ENCODE assay signal across 14 mouse cellular contexts in genomic region chr16:90044004-90044754, GRCm38 (mm10).
DNase-seq lines count a peak whose midpoint lies in the region; ATAC-seq and TF ChIP-seq lines count a peak whose summit lies in the region.
"Had no signal": no experiment of that assay in that cellular context is flagged by ENCODE, and none has a peak within 500 bp of the region (broad histone marks: within the 10 kb centered on the region; RNA-seq: fewer than 3 reads in every experiment).

No protein-coding gene starts in this region.

- ATAC-seq in heart, embryonic 15.5 days (replicated peaks; ENCODE audit: insufficient number of reproducible peaks, insufficient read depth, low FRiP score, low read depth), result no peak
- ATAC-seq in megakaryocyte progenitor cell, adult 5-6 weeks (replicated peaks; ENCODE audit: poor library complexity), result peak; percentile 85
- ATAC-seq in hindbrain, embryonic 12.5 days (ENCODE audit: low FRiP score), result no peak
- ATAC-seq: forebrain, embryonic 13.5 days; Patski had no signal

- no peak overlapping the region for H3K9ac ChIP-seq in heart, embryonic 15.5 days
- H3K9ac ChIP-seq in hindbrain, embryonic 12.5 days, result no peak overlapping the region
- H3K9ac ChIP-seq: forebrain, embryonic 13.5 days; limb, embryonic 12.5 days; neural tube, embryonic 13.5 days had no signal

- peak overlapping the region; percentile 87 for H3K27ac ChIP-seq in bone marrow macrophage, adult 2 months (ENCODE audit: insufficient read depth, low read depth, low read length)
- no peak overlapping the region for H3K27ac ChIP-seq in heart, embryonic 15.5 days
- no peak overlapping the region for H3K27ac ChIP-seq in hindbrain, embryonic 12.5 days
- H3K27ac ChIP-seq: forebrain, embryonic 13.5 days; limb, embryonic 12.5 days; neural tube, embryonic 13.5 days had no signal

- H3K4me2 ChIP-seq in heart, embryonic 15.5 days, result peak overlapping the region; percentile 41
- no peak overlapping the region for H3K4me2 ChIP-seq in hindbrain, embryonic 12.5 days (replicated peaks)
- H3K4me2 ChIP-seq: forebrain, embryonic 13.5 days; limb, embryonic 12.5 days; neural tube, embryonic 13.5 days had no signal

- no peak for TF ChIP-seq CTCF in bone marrow macrophage, adult 2 months (IDR thresholded peaks at IDR 0.05; ENCODE audit: low read depth, low read length)

- intact Hi-C loops in left cerebral cortex, postnatal 14 days (cut with DNase I), result no loop called here

- H3K27me3 ChIP-seq in heart, embryonic 15.5 days, result no peaks in the 10 kb centered on the region
- H3K27me3 ChIP-seq in hindbrain, embryonic 12.5 days, result no peaks in the 10 kb centered on the region
- H3K27me3 ChIP-seq: forebrain, embryonic 13.5 days; limb, embryonic 12.5 days; neural tube, embryonic 13.5 days; Patski had no signal

- 63% methylated on average over 21 of the region's 21 CpGs for WGBS in heart, embryonic 15.5 days
- 84% methylated on average over 21 of the region's 21 CpGs for WGBS in hindbrain, embryonic 12.5 days

- H3K4me3 ChIP-seq in bone marrow macrophage, adult 2 months (ENCODE audit: insufficient read depth, low read length), result peak overlapping the region; percentile 47
- H3K4me3 ChIP-seq in heart, embryonic 15.5 days, result peak overlapping the region; percentile 17; the same call in 1 of the 2 replicates
- H3K4me3 ChIP-seq in hindbrain, embryonic 12.5 days, result no peak overlapping the region
- H3K4me3 ChIP-seq: forebrain, embryonic 13.5 days; limb, embryonic 12.5 days; neural tube, embryonic 13.5 days had no signal

- no peaks in the 10 kb centered on the region for H3K9me3 ChIP-seq in heart, embryonic 15.5 days (replicated peaks)
- no peaks in the 10 kb centered on the region for H3K9me3 ChIP-seq in hindbrain, embryonic 12.5 days (replicated peaks)
- H3K9me3 ChIP-seq: forebrain, embryonic 13.5 days; limb, embryonic 12.5 days; neural tube, embryonic 13.5 days had no signal

- H3K36me3 ChIP-seq in heart, embryonic 15.5 days, result no peaks in the 10 kb centered on the region
- no peaks in the 10 kb centered on the region for H3K36me3 ChIP-seq in hindbrain, embryonic 12.5 days
- H3K36me3 ChIP-seq: neural tube, embryonic 13.5 days had no signal

- DNase-seq in 416B (ENCODE audit: low read depth), result peak; percentile 93
- no peak for DNase-seq in left cerebral cortex, postnatal 14 days (ENCODE audit: low spot score in 2 of 2)
- DNase-seq in cerebellum, adult 11-12 months, result no peak
- no peak for DNase-seq in left cerebral cortex, adult 11 months (ENCODE audit: low spot score)
- DNase-seq: cerebellum, adult 8-10 months; kidney, adult 2 months had no signal

- peaks cover 17% of the 10 kb centered on the region for H3K4me1 ChIP-seq in bone marrow macrophage, adult 2 months (ENCODE audit: control insufficient read depth, insufficient read depth, low read length)
- H3K4me1 ChIP-seq in heart, embryonic 15.5 days (replicated peaks), result 0 out of 2 replicates have a peak, but pooled peaks cover 2% of the 10 kb centered on the region
- peaks cover 16% of the 10 kb centered on the region for H3K4me1 ChIP-seq in hindbrain, embryonic 12.5 days

- TF ChIP-seq POLR2A in bone marrow macrophage, adult 2 months (IDR thresholded peaks at IDR 0.05; ENCODE audit: borderline replicate concordance, low read depth, low read length), result no peak
